Mouse (Mus musculus): ENCODE results near the gene Srebf1. TPM values are rescaled to one million over a fixed set of nuclear protein-coding genes. Genes with fewer than 3 reads are reported as not detected.

Gene Srebf1
- polyA plus RNA-seq (2015; fragmentation: Illumina TruSeq; extraction: RNeasy Lipid Tissue Mini Kit (QIAGEN cat#74804); ENCODE audit: insufficient read depth, low replicate concordance) = 19.8 TPM

DNA sequence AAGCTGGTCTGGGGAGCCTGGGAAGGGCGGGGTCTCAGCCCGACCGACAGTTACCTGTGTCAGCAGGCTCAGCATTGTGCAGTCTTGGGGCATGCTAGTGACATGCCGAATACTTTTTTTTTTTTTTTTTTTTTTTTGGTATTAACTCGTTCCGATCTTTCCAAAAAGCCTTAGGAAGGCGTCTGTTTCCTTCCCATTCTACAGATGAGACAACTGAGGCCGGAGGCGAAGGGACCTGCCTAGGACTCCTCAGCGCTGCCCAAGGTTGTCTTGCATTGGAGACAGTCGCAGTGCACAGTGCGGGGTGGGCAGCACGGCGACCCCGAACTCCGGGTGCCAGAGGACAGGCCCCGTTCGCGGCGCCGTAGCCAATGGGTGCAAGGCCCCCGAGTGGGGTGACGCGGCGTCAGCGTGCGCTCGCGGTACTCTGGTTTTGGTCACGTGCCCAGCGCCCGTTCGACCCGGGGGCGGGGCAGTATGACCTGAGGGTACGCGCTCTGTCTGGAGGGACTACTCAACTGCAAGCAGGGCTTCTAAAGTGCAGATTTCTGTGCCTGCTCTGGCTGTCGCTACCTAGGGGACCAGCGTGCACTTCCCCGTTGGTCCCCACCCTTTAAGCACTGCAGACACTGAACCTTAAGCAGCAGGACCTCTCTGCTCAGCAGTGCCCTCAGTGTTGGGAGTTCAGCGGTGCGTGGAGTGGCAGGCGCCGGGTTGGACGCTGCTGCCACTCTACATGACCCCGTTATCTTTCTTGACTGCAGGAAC is at the start of gene Srebf1:
Gene Srebf1, minus strand, starts transcription at position 113 of the 768 bp plus-strand sequence.

Other genes with a start within 250 kb of the Srebf1 start
- 0.90 TPM for gene Pemt, start 176.1 kb downstream of the Srebf1 start, polyA plus RNA-seq (2015; fragmentation: Illumina TruSeq; extraction: RNeasy Lipid Tissue Mini Kit (QIAGEN cat#74804); ENCODE audit: insufficient read depth, low replicate concordance)
- gene Rai1, start 117.6 kb downstream of the Srebf1 start, polyA plus RNA-seq (2015; fragmentation: Illumina TruSeq; extraction: RNeasy Lipid Tissue Mini Kit (QIAGEN cat#74804); ENCODE audit: insufficient read depth, low replicate concordance) = 6.5 TPM
- 21.1 TPM for gene Tom1l2, start 130.3 kb upstream of the Srebf1 start, polyA plus RNA-seq (2015; fragmentation: Illumina TruSeq; extraction: RNeasy Lipid Tissue Mini Kit (QIAGEN cat#74804); ENCODE audit: insufficient read depth, low replicate concordance)
- gene Drc3, start 130.7 kb upstream of the Srebf1 start, polyA plus RNA-seq (2015; fragmentation: Illumina TruSeq; extraction: RNeasy Lipid Tissue Mini Kit (QIAGEN cat#74804); ENCODE audit: insufficient read depth, low replicate concordance) = 0.36 TPM
- gene Gid4, start 194.6 kb upstream of the Srebf1 start, polyA plus RNA-seq (2015; fragmentation: Illumina TruSeq; extraction: RNeasy Lipid Tissue Mini Kit (QIAGEN cat#74804); ENCODE audit: insufficient read depth, low replicate concordance) = 23.6 TPM
- gene Atpaf2, start 195.9 kb upstream of the Srebf1 start, polyA plus RNA-seq (2015; fragmentation: Illumina TruSeq; extraction: RNeasy Lipid Tissue Mini Kit (QIAGEN cat#74804); ENCODE audit: insufficient read depth, low replicate concordance) = 24.9 TPM
- 37.8 TPM for gene Drg2, start 232.0 kb upstream of the Srebf1 start, polyA plus RNA-seq (2015; fragmentation: Illumina TruSeq; extraction: RNeasy Lipid Tissue Mini Kit (QIAGEN cat#74804); ENCODE audit: insufficient read depth, low replicate concordance)
- 0.14 TPM for gene Myo15, start 246.8 kb upstream of the Srebf1 start, polyA plus RNA-seq (2015; fragmentation: Illumina TruSeq; extraction: RNeasy Lipid Tissue Mini Kit (QIAGEN cat#74804); ENCODE audit: insufficient read depth, low replicate concordance)

Measured in spleen, adult 10 weeks (tissue).